Mouse (Mus musculus): Measurements from ENCODE around the gene Fopnl.
A peak's percentile ranks its signal among the peaks of the same experiment; 100 is the strongest.

Fopnl gene

DNA sequence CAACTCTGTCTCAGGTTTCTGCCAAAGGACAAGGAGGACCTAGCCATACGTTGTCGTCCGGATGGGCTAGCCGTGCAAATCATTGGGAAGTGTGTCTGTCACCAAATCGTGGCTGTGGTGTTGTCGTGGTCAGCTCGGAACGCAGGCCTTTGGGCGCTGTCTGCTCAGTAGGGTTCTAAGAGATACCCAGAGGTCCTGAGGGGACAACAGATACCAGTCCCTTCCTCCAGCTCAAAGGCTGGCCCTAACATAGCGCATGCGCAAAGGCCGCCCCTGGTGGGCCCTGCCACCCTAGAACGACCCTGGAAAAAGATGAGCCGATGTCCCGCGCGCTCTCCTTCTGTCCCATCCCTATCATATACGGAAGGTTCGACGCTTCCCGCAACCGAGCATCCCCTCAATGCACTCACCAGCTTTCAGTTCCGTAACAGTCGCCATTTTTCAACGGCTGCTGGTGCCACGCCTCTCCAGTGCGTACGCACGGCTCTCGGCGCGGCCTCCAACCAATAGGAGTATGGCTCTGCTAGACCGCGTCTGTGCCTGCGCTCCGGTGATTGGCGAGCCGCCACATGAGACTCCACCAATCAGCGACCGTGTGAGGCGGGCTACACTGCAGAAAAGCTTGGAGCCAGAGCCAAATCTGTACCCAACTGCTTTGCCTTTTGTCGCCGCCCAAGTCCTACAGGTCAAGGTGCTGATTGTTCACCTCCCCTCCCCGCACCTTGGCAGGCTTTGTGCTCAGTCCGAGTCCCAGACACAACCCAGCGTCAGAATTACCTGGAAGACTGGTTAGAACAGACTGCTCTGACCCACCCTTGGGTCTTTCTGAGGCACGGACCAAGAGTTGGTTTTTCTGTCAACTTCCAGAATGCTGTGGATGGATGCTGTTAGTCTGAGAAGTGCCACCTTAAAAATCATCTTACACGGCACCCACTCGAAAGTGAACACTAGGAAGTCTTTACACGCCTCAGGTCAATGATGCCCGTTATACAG is at the start of gene Fopnl:
TSS of gene Fopnl (minus strand) at position 522 of the 993 bp plus-strand sequence.
- peak; percentile 97 for DNase-seq (ENCODE audit: low read depth, low spot score)

DNA sequence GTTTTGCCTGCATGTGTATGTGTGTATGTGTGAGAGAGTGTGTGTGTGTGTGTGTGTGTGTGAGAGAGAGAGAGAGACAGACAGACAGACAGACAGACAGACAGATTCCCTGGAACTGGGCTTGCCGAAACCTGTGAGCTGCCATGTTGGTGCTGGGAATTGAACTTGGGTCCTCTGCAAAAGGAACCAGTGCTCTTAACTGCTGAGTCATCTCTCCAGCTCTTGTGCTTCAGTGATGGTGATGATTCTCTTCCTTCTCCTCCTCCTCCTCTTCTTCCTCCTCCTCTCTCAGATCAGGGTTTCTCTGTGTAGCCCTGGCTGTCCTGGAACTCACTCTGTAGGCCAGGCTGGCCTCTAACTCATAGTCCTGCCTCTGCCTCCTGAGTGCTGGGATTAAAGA is 48.8 kb upstream of the Fopnl start:
- DNase-seq (ENCODE audit: low read depth, low spot score) = no peak

DNA sequence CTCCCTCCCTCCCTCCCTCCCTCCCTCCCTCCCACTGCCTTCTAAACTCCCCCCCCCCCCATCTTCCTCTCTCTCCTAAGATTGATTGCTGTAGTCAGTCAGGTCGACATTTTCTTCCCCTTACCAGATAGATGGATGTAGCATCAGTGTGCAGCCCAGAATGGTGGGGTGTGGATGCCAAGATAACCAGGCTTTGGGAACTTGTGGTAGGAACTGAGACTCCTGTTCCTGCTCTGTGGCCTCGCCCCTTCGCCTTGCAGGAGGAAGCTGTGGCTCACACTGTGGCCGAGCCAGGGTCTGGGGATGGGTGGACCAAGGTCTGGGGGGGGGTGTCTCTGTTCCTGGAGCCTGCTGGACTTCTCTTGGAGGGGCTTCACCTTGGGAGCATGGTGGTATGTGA is 48.3 kb upstream of the Fopnl start:
- DNase-seq (ENCODE audit: low read depth, low spot score) = no peak

DNA sequence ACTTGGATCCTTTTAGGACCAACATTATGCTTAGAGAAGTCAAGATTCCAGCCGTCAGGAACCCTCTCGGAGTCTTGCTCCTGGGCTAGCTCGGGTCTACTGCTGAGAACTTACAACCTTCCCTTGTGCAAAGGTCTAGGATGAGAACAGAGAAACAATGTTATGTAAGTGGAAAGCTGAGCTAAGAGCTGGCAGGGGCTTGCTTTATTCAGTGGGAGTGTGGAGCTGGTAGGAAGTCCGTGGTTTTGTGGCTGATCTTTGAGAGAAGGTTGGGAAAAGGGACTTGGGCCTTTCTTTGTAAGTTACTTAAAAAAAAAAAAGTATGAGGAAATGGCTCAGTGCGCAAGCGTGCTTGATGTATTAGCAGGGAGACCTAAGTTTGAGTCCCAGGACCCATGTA is 46.9 kb upstream of the Fopnl start:
- DNase-seq (ENCODE audit: low read depth, low spot score) = no peak

DNA sequence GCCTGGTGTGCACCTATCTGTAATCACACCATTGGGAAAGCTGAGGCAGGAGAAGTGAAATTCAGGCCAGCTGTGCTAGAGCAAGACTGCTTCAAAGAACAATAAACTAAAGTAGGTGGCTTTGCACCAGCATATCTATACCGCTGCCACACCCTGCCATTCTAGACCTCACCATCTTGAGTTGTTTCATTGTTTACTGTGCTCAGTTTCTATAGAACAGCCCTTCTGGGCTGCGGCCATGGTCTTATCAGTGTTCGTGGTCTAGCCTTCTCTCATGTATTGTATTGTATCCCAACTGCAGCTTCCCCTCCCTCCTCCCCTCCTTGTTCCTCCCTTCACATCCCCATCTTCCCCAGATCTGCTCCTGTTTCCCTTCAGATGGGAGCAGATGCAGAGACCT is 46.3 kb upstream of the Fopnl start:
- DNase-seq (ENCODE audit: low read depth, low spot score) = no peak

DNA sequence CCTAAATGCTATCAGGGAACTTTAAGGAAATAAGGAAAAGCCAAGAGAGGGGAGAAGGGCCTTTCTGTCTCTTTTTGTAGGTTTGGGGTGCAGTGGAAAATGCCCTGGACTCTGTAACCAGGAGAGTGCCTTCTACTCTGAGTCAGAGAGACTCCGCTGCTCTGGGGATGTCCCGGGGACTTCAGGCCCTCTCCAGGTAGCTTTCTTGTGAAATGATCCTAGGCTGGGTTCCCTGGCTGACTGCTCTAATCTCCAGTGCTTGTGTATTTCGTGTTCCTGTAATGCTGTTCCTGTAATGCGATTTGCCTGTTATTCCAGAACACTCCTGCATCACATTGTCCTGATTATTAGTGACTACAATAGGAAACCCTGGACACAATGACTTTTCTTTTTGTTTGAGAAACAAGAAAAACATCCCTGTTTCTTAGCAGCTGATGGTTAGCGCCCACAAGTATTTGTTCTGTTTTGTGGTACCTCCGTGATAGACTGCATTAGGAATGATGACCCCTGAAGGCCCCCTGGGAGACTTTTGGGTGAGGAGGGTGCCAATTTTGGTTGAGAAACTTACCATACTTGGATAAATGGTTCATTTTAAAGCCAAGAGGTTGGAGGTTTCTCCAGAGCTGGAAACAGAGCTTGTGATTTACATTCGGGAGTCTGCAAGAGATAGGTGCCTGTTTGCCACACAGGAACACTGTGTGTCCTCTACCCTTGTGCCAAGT is 45.1 kb upstream of the Fopnl start:
- no peak for DNase-seq (ENCODE audit: low read depth, low spot score)

DNA sequence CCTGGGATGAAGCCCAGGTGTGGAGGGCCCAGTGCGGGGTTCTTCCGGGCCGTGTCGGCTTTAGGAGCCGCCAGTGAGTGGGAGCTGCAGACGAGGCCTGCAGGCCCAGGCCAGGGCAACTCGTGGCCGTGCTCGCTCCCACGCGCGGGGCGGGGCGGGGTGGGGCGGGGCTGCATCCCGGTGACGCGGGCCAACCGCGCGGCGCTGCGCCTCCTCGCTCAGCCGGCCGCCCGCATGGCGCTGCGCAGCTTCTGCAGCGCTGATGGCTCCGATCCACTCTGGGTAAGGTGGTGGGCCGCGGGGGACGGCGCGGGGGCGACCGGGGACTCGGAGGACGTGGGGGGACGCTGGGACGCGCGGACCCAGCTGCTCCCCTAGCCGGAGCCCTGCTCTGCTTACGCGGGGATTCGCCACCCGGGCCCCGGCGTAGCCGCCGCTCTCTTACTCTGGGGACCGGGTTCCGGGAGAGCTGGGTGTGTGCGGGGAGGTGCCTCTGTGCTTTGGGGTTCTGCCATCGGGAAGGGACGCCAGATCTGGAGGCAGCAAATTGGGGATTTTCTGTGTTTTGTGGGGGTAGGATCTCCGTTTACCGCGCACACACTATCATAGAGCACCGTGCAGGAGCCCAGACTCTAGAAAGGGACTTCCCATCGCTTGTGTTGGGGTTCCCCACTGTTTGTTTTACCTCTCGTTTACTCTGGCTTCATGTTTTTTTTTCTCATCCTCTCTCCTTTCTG is 44.3 kb upstream of the Fopnl start, which contains the start of gene Abcc1:
TSS of gene Abcc1 (plus strand) at position 197 of the 737 bp plus-strand sequence.
- DNase-seq (ENCODE audit: low read depth, low spot score) = peak; percentile 39

DNA sequence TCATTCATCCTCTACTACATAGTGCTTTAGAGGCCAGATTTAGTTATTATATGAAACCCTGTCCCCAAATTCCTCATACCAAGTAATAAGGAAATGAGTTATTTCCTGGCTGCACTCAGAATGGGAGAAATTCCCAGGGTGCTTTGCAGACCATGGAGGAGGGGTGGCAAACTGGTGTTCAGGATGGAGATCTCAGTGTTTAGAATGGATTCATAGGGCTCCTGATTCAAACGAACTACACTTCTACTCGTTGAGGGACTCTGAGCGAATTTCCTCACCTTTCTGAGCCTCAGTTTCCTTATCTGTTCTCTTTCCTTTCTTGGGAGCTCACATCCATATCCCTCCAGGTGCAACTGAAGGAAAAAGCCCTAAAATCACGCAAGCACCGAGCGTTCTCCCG is 43.7 kb upstream of the Fopnl start:
- DNase-seq (ENCODE audit: low read depth, low spot score) = peak; percentile 32

DNA sequence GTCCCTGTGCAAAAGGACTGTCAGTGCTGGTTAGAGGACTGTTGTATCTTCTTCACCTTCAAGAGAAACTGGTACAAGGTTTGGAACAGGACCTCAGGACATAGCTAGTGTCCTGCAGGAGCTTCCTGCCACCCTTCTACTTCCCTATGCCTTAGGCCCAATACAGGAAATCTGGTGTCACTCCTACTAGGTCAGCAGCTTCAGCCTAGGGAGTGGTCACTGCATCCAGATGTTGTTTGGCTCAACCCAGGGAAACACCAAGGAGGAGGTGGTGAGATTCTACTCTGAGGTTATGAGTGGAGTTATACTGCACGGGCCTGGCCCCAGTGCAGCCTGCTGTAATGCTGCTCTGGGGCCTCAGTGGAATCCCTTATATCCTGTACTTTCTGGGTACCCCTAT is 41.3 kb upstream of the Fopnl start:
- no peak for DNase-seq (ENCODE audit: low read depth, low spot score)

DNA sequence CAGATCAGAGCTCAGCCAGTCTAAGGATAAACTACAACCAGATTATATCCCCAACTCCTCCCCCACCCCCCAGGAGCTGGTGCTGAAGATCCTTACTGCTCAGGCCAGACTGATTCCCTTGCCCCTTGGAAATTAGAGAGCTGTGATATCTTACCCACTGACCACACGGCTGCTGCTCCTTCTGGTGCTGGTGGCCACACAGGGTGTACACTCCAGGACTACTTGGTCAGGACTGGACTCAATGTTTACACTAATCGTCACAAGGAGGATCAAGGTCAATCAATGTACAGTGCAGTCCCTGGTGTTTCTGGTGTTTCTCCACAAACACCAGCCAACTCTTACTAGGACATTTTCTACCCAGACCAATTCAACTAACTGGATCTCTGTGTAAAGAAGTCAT is 40.7 kb upstream of the Fopnl start:
- no peak for DNase-seq (ENCODE audit: low read depth, low spot score)

DNA sequence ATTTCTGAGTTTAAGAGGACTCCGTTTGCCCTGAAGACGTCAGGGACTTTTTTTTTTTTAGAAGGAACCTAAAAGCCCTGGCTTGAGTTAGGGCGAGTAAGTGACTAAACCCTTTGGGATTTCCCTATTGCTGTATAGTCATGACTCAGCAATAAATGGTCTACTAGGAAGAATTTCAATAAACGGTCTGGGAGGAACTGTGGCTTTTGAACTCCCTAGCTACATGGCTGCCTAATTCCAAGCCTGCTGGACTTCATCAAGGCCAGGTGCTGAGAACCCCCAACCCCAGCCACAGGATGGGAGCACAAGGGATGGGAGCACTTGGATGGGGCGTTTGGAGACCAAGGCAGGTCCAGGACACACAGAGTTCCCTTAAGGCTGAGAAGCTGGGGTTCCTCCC is 35.5 kb upstream of the Fopnl start:
- peak; percentile 23 for DNase-seq (ENCODE audit: low read depth, low spot score)

DNA sequence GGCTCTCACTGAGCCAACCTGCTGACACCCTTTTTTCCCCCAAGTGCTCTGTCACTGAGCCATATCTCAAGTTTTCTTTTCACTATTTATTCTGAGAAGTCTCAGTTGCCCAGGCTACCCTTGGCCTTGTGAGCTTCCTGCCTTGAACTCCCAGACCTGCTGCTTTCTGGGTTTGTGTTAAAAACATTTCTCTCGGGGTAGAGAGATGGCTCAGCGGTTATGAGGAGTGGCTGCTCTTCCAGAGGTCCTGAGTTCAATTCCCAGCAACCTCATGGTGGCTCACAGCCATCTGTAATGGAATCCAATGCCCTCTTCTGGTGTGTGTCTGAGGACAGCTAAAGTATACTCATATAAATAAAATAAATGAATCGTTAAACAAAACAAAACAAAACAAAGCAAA is 35.0 kb upstream of the Fopnl start:
- no peak for DNase-seq (ENCODE audit: low read depth, low spot score)

DNA sequence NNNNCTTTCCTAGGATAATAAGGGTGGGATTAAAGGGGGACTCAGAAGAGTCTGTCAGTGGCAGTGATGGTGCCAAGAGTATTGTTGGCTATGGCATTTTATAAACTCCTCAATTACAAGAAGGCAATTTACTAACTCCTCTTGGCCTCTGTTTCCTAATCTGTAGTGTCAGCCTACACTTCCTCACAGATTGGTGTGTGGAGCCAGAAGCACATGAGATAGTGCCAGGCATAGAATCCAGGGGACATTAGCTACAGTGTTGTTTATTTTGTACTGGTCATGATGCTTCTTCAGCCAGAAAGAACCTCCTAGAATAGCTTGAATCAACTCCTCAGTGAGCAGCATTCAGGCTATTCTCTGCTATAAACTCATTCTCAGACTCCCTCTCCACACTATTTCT is 34.4 kb upstream of the Fopnl start:
- DNase-seq (ENCODE audit: low read depth, low spot score) = no peak

DNA sequence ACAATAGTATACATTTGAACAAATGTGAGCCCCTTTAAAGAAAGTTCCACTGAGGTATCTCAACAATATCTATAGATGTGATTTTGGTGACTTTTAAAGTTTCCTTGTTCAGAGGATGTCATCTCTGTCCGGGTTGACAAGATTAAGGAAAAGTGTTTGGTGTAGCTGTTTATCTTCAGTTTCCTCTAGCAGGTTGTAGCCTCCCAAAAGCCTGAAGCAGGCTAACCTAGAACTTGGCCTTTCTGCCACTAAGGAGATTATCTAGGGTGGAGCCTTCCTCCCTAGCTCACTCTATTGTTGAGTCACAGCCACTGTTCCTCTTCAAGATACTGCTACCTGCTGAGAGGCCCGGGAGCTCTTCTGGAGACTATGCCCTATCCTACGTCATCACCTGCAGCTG is 27.8 kb upstream of the Fopnl start:
- DNase-seq (ENCODE audit: low read depth, low spot score) = no peak

DNA sequence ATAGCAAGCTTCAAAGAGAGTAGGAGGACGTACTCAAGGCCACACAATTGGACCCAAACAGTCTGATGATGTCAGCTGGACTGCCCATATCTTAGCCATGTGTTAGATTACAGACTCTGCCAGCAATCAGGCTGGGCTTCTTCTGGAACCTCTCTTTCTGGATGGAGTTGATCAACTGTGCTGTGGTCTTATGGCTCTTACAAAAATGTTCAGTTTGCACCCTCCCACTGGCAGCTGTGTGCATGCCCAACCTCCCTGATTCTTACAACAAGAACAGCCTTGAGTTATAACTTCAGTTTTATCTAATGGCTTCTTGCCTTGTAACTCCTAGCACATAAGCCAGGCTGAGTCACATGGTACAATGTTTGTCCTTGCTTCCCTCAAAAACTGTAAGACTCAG is 11.0 kb upstream of the Fopnl start:
- no peak for DNase-seq (ENCODE audit: low read depth, low spot score)

DNA sequence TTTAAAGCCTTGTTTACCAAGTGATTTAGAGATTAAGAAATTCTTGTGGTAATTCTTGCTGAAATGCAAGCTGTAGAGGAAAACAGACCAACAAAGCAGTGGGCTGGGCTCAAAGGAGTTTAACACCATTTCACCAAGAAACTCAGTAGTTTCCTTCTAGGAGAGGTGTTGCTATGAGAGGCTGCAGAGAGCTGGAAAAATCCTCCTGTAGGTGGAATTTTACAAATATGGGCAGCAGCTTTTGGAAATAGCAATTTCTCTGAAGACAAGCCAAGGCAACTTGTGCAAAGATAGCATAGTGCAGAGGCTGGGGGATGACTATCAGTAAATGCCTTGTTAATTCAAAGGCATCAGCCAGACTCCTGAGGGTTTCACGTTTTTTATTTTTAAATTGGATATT is 3.3 kb upstream of the Fopnl start:
- DNase-seq (ENCODE audit: low read depth, low spot score) = no peak

DNA sequence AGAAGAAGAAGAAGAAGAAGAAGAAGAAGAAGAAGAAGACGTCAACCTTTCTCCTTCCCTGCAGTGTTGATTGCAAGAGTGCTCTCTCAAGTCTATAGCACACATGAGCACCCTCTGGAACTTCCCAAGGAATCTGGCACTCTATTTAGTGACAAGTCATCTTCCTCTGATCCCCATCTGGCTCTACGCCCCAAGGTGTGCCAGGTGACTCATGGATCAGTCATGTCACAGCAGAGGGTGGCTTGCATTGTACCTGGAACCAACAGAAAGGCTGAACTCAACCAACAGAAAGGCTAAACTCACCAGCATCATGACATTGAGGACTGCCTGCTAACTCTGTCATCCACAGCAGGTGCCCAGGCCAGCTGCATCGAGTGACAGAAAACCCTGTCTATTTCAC is 2.5 kb upstream of the Fopnl start:
- no peak for DNase-seq (ENCODE audit: low read depth, low spot score)

DNA sequence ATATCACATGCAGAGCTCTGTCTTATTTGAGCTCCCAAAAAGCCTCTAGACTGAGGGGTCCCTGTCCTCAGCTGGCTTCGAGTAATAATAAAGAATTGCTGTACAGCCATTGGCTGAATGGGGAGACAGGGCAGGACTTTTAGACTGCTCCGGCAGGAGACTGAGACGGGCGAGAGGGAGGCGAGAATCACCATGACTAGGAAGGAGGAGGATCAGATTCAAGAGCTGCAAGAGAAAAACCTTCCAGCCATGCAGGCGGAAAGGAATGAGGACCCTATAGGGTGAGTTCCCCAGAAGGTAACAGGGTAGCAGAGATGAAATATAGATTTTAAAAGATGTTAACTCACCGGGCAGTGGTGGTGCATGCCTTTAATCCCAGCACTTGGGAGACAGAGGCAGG is 4.3 kb downstream of the Fopnl start:
- no peak for DNase-seq (ENCODE audit: low read depth, low spot score)

DNA sequence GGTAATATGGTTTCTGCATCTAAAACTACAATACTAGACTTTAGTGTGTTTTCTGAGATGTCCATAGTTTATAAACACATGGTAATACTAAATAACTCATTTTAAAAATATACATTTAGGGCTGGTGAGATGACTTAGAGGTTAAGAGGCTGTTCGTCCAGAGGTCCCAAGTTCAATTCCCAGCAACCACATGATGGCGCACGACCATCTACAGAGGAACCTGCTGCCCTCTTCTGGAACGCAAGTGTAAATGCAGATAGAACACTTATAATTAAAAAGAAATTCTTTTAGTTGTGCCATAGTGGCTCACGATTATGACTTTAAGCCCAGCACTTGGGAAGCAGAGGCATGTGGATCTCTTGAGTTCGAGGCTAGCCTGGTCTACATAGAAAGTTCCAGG is 5.8 kb downstream of the Fopnl start:
- DNase-seq (ENCODE audit: low read depth, low spot score) = peak; percentile 85

DNA sequence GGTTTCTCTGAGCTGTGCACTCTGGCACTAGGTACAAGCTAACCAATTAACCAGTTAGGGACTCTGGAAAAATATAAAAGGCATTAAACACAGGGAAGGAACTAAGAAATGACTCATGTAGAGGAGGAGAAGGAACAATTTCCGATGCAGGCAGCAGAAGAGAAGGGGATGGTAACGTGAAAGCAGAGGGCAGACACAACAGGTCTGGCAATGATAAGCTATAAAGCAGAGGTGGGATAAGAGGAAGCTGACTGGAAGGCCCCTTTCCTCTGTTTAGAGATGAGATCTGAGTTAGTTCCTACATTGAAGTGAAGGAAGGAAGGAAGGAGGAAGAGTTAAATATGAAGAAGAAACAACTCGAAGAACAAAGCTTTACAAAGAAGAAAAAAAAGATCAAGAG is 7.4 kb downstream of the Fopnl start:
- DNase-seq (ENCODE audit: low read depth, low spot score) = no peak

DNA sequence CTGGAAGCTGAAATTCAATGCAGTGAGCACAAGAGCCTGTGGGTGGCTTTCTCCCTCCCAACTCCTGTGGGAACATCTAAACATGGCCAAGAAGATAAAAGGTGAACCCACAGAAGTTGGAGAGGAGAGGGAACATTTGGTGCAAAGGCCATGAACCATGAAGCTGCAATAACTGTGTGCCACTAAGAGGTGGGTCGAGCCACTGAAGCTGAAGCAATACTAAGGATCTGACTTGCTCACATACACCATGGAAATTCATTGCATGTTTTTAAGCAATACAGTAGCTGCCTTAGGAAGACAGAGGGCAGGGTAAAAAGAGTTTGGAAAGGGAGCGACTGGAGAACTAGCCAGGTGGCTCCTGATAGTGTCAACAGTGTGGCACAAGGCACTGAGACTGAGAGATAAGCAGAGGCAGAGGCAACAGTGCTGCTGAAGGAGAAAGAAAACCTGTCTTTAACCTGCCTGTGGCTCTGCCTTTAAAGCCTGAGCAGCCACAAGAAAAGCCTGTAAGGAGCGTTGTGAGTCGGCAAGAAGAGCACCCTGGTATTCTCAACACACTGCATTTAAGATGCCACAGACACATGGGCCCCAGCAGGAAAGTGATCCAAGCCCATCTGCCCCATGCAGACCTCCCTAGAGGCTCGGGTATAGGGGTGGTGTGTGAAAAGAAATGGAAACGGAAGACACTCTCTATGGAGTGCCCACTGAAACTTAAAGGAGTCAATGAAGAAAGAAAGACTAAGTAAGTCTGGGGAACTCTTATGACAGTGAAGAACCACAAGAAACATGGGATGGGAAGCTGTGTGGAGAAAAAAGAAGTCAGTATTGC is 8.7 kb downstream of the Fopnl start:
- no peak for DNase-seq (ENCODE audit: low read depth, low spot score)
